Mouse (Mus musculus) neural tube, embryonic 11.5 days (tissue): ENCODE measurements at regions not wholly inside any gene's neighbourhood (a gene's known extent, or its start where the extent isn't known, plus 50 kb on each side); places are given as distances from the start of the nearest gene placed in this dataset.

ENCODE experiments used
- ATAC-seq: fragments of 200-750 bp; cut with Nextera tagmentation; 2 replicates; pipeline ENCODE4 v1.8.0; 2017; ENCODE audit warnings: moderate number of reproducible peaks, mild to moderate bottlenecking, moderate TSS enrichment, moderate library complexity; ENCODE audit not compliant: insufficient read depth, low FRiP score, low TSS enrichment
- DNase-seq: peaks from one replicate; pipeline ENCODE4 v3.0.0-alpha.2; 2015; ENCODE audit warnings: low spot score
- H3K27ac ChIP-seq: fragments of 300-500 bp; sonication (generic); 2 replicates; pipeline ENCODE4 v1.5.1; 2014; ENCODE audit warnings: low read depth, mild to moderate bottlenecking, low read length
- H3K27me3 ChIP-seq: fragments of 300-500 bp; sonication (generic); 2 replicates; pipeline ENCODE4 v1.6.1; 2014; ENCODE audit warnings: mild to moderate bottlenecking, low read length, mixed read lengths; ENCODE audit not compliant: control insufficient read depth, insufficient read depth
- H3K36me3 ChIP-seq: fragments of 300-500 bp; sonication (generic); 2 replicates; pipeline ENCODE4 v1.6.1; 2014; ENCODE audit warnings: mild to moderate bottlenecking, low read length, moderate library complexity, mixed read lengths; ENCODE audit not compliant: control insufficient read depth, insufficient read depth
- H3K4me1 ChIP-seq: fragments of 300-500 bp; sonication (generic); 2 replicates; pipeline ENCODE4 v1.6.1; 2014; ENCODE audit warnings: low read length, mixed read lengths; ENCODE audit not compliant: control insufficient read depth, insufficient read depth
- H3K4me2 ChIP-seq: fragments of 300-500 bp; sonication (generic); 2 replicates; pipeline ENCODE4 v1.6.1; 2014; ENCODE audit warnings: low read depth, mild to moderate bottlenecking, moderate library complexity
- H3K4me3 ChIP-seq: fragments of 300-500 bp; sonication (generic); 2 replicates; pipeline ENCODE4 v1.5.1; 2014; ENCODE audit warnings: low read depth, low read length
- H3K9ac ChIP-seq: fragments of 300-500 bp; sonication (generic); 2 replicates; pipeline ENCODE4 v1.6.1; 2014; ENCODE audit warnings: mild to moderate bottlenecking, low read length
- H3K9me3 ChIP-seq: fragments of 300-500 bp; sonication (generic); 2 replicates; pipeline ENCODE4 v1.6.1; 2016; ENCODE audit warnings: low read length; ENCODE audit not compliant: control insufficient read depth
- WGBS: fragments of 180-500 bp; shearing (Covaris S2); extraction: QIAGEN DNeasy Blood & Tissue Kit; methylation state at CpG from one replicate; pipeline ENCODE4 v1.1.7; 2014; 5-methylcytosine and 5-hydroxymethylcytosine counted together

- no peak overlapping the region for H3K4me3 ChIP-seq
- no peaks in the 10 kb centered on the region for H3K9me3 ChIP-seq
- H3K9ac ChIP-seq = no peak overlapping the region
- DNase-seq = no peak
- no peak overlapping the region for H3K27ac ChIP-seq
- ATAC-seq = no peak
- H3K4me2 ChIP-seq = no peak overlapping the region
- H3K36me3 ChIP-seq = no peaks in the 10 kb centered on the region
- no peaks in the 10 kb centered on the region for H3K27me3 ChIP-seq
- no peaks in the 10 kb centered on the region for H3K4me1 ChIP-seq
- WGBS = 87% methylated on average over 3 of the region's 3 CpGs
Measured at GRCm38 (mm10) chr19:22015854-22016610, 122.8 kb upstream of the Trpm3 start.

DNA sequence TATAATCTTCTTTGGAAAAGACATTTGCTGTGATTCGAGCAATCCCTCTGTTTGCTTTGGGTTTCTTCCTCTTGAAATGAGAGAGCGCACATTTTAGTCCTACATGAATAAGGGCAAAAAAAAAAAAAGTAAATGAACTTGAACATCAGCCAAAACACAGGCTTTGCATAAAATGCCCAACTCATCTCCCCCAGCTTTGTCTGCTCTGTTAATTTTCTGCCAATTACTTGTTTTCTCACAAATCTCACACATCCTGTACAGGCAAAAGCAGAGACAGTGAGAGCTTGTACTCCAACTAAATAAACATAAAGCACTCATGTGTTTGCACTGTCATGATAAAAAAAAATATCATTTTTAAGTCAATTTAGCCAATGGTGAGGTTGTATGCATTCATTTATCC lies 121.4 kb upstream of the Trpm3 start:
- WGBS = 94% methylated on average over 2 of the region's 2 CpGs
- H3K9ac ChIP-seq = no peak overlapping the region

DNA sequence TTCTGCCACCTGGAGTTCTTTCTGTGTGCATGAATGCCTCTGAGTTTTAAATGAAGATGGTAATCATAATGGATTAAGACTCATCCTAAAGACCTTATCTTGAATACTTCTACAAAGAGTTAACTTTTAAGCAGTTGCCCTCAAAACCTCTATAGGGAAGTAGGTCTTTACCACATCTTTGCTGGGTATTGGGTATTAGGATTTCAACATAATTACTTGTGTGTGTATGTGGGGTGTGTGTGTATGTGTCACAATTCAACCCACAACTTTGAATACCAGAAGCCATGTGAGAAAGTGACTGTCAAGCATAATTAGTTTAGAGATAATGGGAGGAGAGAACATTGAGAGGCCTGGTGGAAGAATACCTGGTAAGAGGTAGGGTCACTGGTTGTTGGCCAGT lies 111.3 kb upstream of the Trpm3 start:
- Histone ChIP-seq H3K27ac (no peak overlapping the region), H3K4me2 (no peak overlapping the region), H3K36me3 (no peaks in the 10 kb centered on the region), H3K9me3 (no peaks in the 10 kb centered on the region), H3K27me3 (no peaks in the 10 kb centered on the region), H3K4me3 (no peak overlapping the region), H3K4me1 (no peaks in the 10 kb centered on the region), H3K9ac (no peak overlapping the region)
- DNase-seq (no peak), ATAC-seq (no peak)

More for the DNA sequence above, 121.4 kb upstream of the Trpm3 start:
- H3K9me3 ChIP-seq = no peaks in the 10 kb centered on the region
- H3K36me3 ChIP-seq = no peaks in the 10 kb centered on the region
- H3K4me2 ChIP-seq = no peak overlapping the region
- no peak overlapping the region for H3K4me3 ChIP-seq
- no peaks in the 10 kb centered on the region for H3K27me3 ChIP-seq
- H3K4me1 ChIP-seq = no peaks in the 10 kb centered on the region
- H3K27ac ChIP-seq = no peak overlapping the region
- no peak for DNase-seq
- ATAC-seq = no peak

DNA sequence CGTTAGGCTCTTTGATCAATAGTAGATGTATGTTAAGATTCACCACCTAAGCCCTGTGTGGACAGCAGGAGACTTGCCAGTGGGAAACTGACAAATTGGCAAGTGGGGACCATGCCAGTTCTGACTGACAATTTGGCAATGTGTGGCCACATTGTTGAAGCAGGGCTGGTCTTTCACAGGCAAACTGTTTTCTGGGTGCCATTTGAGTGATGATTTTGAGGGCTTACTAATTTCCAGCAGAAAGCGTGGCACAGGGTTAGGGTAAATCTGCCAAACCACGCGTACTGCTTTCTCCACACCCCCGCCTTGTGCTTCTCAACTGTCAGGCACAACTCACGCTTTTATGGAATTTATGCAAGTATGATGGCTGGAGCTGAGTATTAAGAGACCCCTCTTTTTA lies 91.2 kb upstream of the Trpm3 start:
- Histone ChIP-seq H3K36me3 (no peaks in the 10 kb centered on the region), H3K9ac (no peak overlapping the region), H3K9me3 (no peaks in the 10 kb centered on the region), H3K4me3 (no peak overlapping the region), H3K27me3 (no peaks in the 10 kb centered on the region), H3K4me2 (no peak overlapping the region), H3K27ac (no peak overlapping the region), H3K4me1 (no peaks in the 10 kb centered on the region)
- DNase-seq = no peak
- WGBS = 77% methylated on average over 6 of the region's 6 CpGs
- no peak for ATAC-seq

DNA sequence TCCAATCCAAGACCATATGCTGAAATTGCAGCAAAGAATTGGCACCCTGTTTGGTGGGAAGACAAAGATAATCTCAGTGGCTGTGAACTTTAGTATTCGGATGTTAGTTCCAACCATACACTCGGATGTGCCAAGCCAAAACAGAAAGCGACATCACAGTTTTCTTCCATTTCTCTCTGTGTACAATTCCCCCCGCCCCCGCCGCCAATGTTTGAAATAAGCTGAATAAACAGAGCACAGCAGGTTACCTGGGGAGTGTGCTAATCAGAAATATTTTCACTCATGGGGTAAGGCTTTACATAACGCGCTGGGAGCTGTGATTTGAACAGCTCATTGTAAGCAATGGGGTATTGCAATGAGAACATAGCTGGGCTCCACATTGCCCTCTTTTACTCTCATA lies 72.5 kb upstream of the Trpm3 start:
- no peak overlapping the region for H3K4me3 ChIP-seq
- WGBS = 81% methylated on average over 8 of the region's 8 CpGs
- no peak for DNase-seq

DNA sequence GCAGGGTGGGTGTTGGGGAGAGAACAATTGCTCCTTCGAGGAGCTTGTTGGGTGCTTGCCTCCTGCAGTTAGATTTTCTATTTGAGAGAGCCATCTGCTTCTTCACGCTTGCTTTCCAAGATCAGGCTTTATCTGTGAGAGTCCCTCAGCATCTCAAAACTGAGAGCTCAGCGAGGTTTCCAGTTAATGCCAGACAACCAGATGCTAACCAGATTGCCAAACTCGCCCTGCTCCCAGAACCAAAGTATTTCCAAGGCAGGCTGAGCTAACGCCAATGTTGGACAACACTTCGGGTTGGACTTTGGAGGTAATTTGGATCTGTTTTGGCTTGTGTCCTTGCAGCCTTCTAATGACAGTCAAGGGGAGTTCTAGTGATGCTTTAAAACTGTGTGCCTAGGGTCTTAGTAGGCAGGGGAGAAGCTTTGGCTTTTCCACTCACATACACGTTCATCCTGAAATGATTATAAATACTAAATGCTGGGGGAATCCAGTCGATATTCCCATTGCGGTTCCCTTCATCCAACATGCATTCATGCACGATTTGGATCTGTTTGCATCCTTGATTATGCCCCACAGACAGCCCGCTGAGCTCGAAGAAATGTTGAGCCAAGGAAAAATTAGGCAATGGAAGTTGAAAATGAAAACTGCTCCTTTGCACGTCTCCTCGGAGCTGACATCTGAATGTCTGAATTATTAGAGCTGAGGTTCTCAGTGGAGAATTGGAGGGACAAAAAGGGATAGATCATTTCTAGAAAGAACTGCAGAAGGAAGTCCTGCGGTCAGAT lies 68.4 kb upstream of the Trpm3 start:
- no peak for ATAC-seq
- H3K27me3 ChIP-seq = no peaks in the 10 kb centered on the region
- H3K4me1 ChIP-seq = no peaks in the 10 kb centered on the region

More for the DNA sequence above, 72.5 kb upstream of the Trpm3 start:
- ATAC-seq = no peak
- no peak overlapping the region for H3K27ac ChIP-seq
- H3K9me3 ChIP-seq = no peaks in the 10 kb centered on the region
- H3K9ac ChIP-seq = no peak overlapping the region
- no peak overlapping the region for H3K4me2 ChIP-seq
- no peaks in the 10 kb centered on the region for H3K27me3 ChIP-seq
- no peaks in the 10 kb centered on the region for H3K4me1 ChIP-seq
- H3K36me3 ChIP-seq = no peaks in the 10 kb centered on the region

GRCm38 (mm10) chr19:22071701-22072100 lies 67.1 kb upstream of the Trpm3 start:
- Histone ChIP-seq H3K9ac (no peak overlapping the region), H3K4me1 (no peaks in the 10 kb centered on the region), H3K36me3 (no peaks in the 10 kb centered on the region), H3K4me3 (no peak overlapping the region), H3K27ac (no peak overlapping the region), H3K9me3 (no peaks in the 10 kb centered on the region), H3K4me2 (no peak overlapping the region), H3K27me3 (no peaks in the 10 kb centered on the region)
- no peak for DNase-seq
- 36% methylated on average over 3 of the region's 3 CpGs for WGBS
- no peak for ATAC-seq

More for the DNA sequence above, 68.4 kb upstream of the Trpm3 start:
- DNase-seq = no peak
- WGBS = 78% methylated on average over 15 of the region's 15 CpGs
- Histone ChIP-seq H3K4me2 (no peak overlapping the region), H3K27ac (no peak overlapping the region), H3K4me3 (no peak overlapping the region), H3K36me3 (no peaks in the 10 kb centered on the region), H3K9me3 (no peaks in the 10 kb centered on the region), H3K9ac (no peak overlapping the region)

GRCm38 (mm10) chr19:22074042-22074441 lies 64.8 kb upstream of the Trpm3 start:
- H3K9me3 ChIP-seq = no peaks in the 10 kb centered on the region
- ATAC-seq (no peak), DNase-seq (no peak)
- H3K4me2 ChIP-seq = no peak overlapping the region
- no peak overlapping the region for H3K9ac ChIP-seq
- H3K27ac ChIP-seq = no peak overlapping the region
- no peaks in the 10 kb centered on the region for H3K4me1 ChIP-seq
- 88% methylated on average over 7 of the region's 7 CpGs for WGBS
- H3K36me3 ChIP-seq = no peaks in the 10 kb centered on the region
- H3K4me3 ChIP-seq = no peak overlapping the region
- no peaks in the 10 kb centered on the region for H3K27me3 ChIP-seq

GRCm38 (mm10) chr19:22081448-22081847 lies 57.4 kb upstream of the Trpm3 start:
- Histone ChIP-seq H3K4me1 (no peaks in the 10 kb centered on the region), H3K9ac (no peak overlapping the region), H3K4me3 (no peak overlapping the region), H3K9me3 (no peaks in the 10 kb centered on the region), H3K4me2 (no peak overlapping the region), H3K36me3 (no peaks in the 10 kb centered on the region), H3K27me3 (no peaks in the 10 kb centered on the region), H3K27ac (no peak overlapping the region)
- no peak for DNase-seq
- 63% methylated on average over 4 of the region's 4 CpGs for WGBS
- ATAC-seq = no peak
